Mouse (Mus musculus): ENCODE data around the gene H2-M10.2. TPM values are rescaled to one million over a fixed set of nuclear protein-coding genes. Genes with fewer than 3 reads are reported as not detected.
A peak's percentile ranks its signal among the peaks of the same experiment; 100 is the strongest.
"Not testable (repeated sequence)": the region's sequence is repeated elsewhere in the genome, so short reads cannot be mapped to it uniquely, and the experiment has no call there.

Gene H2-M10.2
- total RNA-seq, 2 experiments from 2014 or later = not detected

- DNase-seq (ENCODE audit: low spot score in 2 of 2) = no peak
Measured at GRCm38 (mm10) chr17:36253087-36253600, 33.1 kb downstream of the H2-M10.2 start.

GRCm38 (mm10) chr17:36252250-36252876 lies 33.9 kb downstream of the H2-M10.2 start:
- peak in 1 of 2 experiments; percentile 17 for DNase-seq (ENCODE audit: low spot score in 2 of 2)

- no peak for DNase-seq (ENCODE audit: low spot score in 2 of 2)
Measured at GRCm38 (mm10) chr17:36248886-36249285, 37.4 kb downstream of the H2-M10.2 start.

- no peak for DNase-seq (ENCODE audit: low spot score in 2 of 2)
Measured at GRCm38 (mm10) chr17:36245741-36246140, 40.5 kb downstream of the H2-M10.2 start.

- DNase-seq (ENCODE audit: low spot score in 2 of 2) = no peak
Measured at GRCm38 (mm10) chr17:36244031-36244430, 42.3 kb downstream of the H2-M10.2 start.

GRCm38 (mm10) chr17:36240637-36241213 lies 45.6 kb downstream of the H2-M10.2 start:
- no peak for DNase-seq (ENCODE audit: low spot score in 2 of 2)

GRCm38 (mm10) chr17:36237321-36237921 lies 48.9 kb downstream of the H2-M10.2 start:
- DNase-seq (ENCODE audit: low spot score in 2 of 2) = no peak

- not testable (repeated sequence) for DNase-seq (ENCODE audit: low spot score in 2 of 2)
Measured at GRCm38 (mm10) chr17:36235300-36235699, 51.0 kb downstream of the H2-M10.2 start.

Other genes starting within 250 kb of the H2-M10.2 start
- 10 to 100 TPM; 10.8 to 11.6 TPM for gene H2-T22, start 243.7 kb downstream of the H2-M10.2 start, total RNA-seq (2021)
- gene Gm6034, start 243.5 kb downstream of the H2-M10.2 start, total RNA-seq (2021) = not detected
- 1 to 10 TPM; 1.7 to 2.1 TPM for gene Gm11127, start 228.1 kb downstream of the H2-M10.2 start, total RNA-seq (2021)
- gene Gm19684, start 164.8 kb downstream of the H2-M10.2 start, total RNA-seq (2021) = not detected
- gene Gm7030, start 157.1 kb downstream of the H2-M10.2 start, total RNA-seq (2021) = not detected
- gene Gm8909, start 118.0 kb downstream of the H2-M10.2 start, total RNA-seq (2021) = not detected
- gene H2-T3, start 96.2 kb downstream of the H2-M10.2 start, total RNA-seq (2021) = under 1 TPM; 0.18 to 0.27 TPM
- gene Rpp21, start 28.4 kb downstream of the H2-M10.2 start, total RNA-seq (2021) = 10 to 100 TPM; 24.2 to 26.7 TPM
- 1 to 10 TPM; 6.2 to 9.9 TPM for gene Trim39, start 14.2 kb downstream of the H2-M10.2 start, total RNA-seq (2021)
- not detected for gene H2-M10.1, start 39.7 kb upstream of the H2-M10.2 start, total RNA-seq (2021)
- not detected for gene H2-M10.3, start 81.9 kb upstream of the H2-M10.2 start, total RNA-seq (2021)
- not detected for gene H2-M10.4, start 175.8 kb upstream of the H2-M10.2 start, total RNA-seq (2021)